Mouse (Mus musculus): Measurements from ENCODE around the gene Nme7. TPM values are rescaled to one million over a fixed set of nuclear protein-coding genes. Genes with fewer than 3 reads are reported as not detected.

The Nme7 gene
- polyA plus RNA-seq, 1 experiment from 2014 or later, result 13.4 TPM

Other genes starting within 250 kb of the Nme7 start
- gene Sell, start 242.1 kb upstream of the Nme7 start, polyA plus RNA-seq (2016; fragmentation: Nextera tagmentation; extraction: Ambion mirVana), result 2.0 and 3.2 TPM in 2 replicates
- gene Selp, start 188.9 kb upstream of the Nme7 start, polyA plus RNA-seq (2016; fragmentation: Nextera tagmentation; extraction: Ambion mirVana), result 0.38 and 0.41 TPM in 2 replicates
- gene F5, start 152.3 kb upstream of the Nme7 start, polyA plus RNA-seq (2016; fragmentation: Nextera tagmentation; extraction: Ambion mirVana), result 6.2 and 7.0 TPM in 2 replicates
- gene Slc19a2, start 55.1 kb upstream of the Nme7 start, polyA plus RNA-seq (2016; fragmentation: Nextera tagmentation; extraction: Ambion mirVana), result 24.9 and 26.6 TPM in 2 replicates
- gene Ccdc181, start 28.5 kb upstream of the Nme7 start, polyA plus RNA-seq (2016; fragmentation: Nextera tagmentation; extraction: Ambion mirVana), result 5.2 and 5.3 TPM in 2 replicates
- 14.8 and 15.8 TPM in 2 replicates for gene Blzf1, start 3.4 kb downstream of the Nme7 start, polyA plus RNA-seq (2016; fragmentation: Nextera tagmentation; extraction: Ambion mirVana)
- gene Atp1b1, start 154.2 kb downstream of the Nme7 start, polyA plus RNA-seq (2016; fragmentation: Nextera tagmentation; extraction: Ambion mirVana), result 11.4 and 12.8 TPM in 2 replicates

Measured in liver, embryonic 12.5 days (tissue).